Mouse (Mus musculus) adrenal gland, postnatal 25 days (tissue): ENCODE results near the gene Fbxo40. TPM values are rescaled to one million over a fixed set of nuclear protein-coding genes. Genes with fewer than 3 reads are reported as not detected.

Experiments
- DNase-seq: peaks from one replicate; pipeline ENCODE4 v3.0.0; 2021; ENCODE audit warnings: mixed read lengths
- long read RNA-seq: library from polyadenylated mRNA; stranded (forward); transcript quantifications from one replicate; pipeline ENCODE4 v2.0.0, GENCODE M21; 2021
- total RNA-seq: library from RNA; stranded (reverse); gene quantifications from 2 replicates; pipeline ENCODE4 v1.2.3, GENCODE M21; 2021

Fbxo40 gene
- 0.15 TPM in 1 of 2 replicates, not detected in the other for total RNA-seq
- long read RNA-seq = 0 reads

DNA sequence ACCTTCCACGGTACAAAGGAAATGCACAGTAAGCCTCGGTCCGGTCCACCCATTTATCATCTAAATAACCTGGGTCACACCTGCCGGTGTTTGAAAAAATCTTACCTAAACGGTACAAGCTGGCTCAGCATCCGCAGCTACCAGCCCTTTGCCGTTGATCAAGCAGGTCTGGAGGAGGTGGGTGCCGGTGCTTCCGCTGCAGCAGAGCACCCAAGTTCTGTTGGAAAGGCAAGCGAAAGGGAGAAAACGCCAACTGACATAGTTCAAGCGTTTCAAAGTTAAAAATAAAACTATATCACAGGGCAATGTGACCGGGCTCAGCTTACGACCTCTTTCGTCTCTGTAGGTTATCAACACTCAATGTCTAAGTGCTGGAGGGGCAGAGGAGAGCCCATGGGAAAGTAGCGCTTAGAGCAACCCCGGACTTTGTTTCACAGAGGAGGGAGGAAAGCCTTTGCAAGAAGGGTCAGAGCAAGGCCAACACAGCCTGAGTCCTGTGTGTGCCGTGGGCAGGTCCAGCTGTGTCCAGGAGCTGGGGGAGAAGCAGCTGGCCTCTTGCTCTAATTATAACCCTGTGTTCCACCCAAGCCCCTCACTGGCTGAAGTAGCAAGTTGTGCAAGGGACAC, at the start of gene Fbxo40:
Gene Fbxo40, minus strand, starts transcription at position 469 of the 627 bp plus-strand sequence.
- DNase-seq = no peak

DNA sequence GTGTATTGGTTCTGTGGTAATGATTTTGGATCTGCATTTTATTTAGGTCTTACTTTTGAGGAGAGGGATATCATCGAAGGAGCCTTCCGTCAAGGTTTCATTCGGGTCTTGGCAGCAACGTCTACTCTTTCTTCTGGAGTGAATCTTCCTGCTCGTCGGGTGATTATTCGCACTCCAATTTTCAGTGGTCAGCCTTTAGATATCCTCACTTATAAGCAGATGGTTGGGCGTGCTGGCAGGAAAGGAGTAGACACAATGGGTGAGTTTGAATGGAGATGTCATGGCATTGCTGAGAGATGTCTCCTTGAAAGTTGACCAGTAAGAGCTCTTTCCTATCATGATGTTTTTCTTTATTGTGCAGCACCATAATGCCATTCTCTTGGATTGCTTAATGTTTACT, 44.5 kb upstream of the Fbxo40 start:
- no peak for DNase-seq

DNA sequence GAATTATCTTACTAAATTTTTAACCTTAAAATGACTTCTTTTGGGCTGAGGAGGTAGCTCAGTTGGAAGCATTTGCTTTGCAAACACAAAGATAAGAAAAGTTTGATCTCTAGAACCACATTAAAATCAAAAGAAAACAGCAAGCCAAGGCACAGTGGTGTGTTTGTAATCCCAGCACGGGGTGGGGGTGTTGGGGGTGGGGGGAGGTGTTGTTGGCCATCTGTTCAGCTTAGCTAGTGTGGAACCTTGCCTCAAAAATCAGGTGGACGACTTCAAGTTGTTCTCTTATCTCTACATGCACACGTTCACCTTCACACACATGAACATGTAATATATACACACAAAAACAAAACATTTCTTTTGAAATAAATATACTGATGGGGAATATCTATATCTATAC, 41.7 kb upstream of the Fbxo40 start:
- DNase-seq = no peak

DNA sequence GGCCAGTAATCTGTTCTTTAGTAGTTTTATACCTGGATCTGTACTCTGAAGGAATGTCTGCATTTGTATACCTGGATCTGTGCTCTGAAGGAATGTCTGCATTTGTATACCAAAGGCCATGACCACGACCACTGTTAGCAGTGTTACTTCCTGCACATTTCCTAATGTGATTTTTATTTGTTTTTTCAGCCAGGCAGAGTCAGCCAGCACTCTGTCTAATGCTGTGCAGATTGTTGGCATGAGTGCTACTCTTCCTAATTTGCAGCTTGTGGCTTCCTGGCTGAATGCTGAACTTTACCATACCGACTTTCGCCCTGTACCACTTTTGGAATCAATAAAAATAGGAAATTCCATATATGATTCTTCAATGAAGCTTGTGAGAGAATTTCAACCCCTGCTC, 37.3 kb upstream of the Fbxo40 start:
- DNase-seq = no peak

DNA sequence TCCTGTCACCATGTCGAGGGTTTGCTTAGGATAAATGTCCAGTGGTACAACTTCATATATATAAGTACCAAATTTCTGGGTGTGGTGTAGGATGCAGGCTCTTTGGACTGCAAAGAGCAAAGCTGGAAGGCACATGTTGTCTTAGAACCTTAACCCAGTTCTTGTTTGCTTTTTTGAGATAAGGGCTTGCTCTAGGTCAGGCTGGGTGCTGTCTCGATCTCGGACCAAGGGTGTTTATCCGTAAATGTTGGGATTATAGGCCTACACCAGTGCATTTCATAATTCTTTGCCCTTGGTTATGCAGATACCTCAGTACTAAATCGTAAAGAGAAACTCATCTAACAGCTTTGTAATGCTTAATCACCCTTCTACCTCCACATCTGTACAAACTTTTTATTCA, 22.1 kb upstream of the Fbxo40 start:
- no peak for DNase-seq

DNA sequence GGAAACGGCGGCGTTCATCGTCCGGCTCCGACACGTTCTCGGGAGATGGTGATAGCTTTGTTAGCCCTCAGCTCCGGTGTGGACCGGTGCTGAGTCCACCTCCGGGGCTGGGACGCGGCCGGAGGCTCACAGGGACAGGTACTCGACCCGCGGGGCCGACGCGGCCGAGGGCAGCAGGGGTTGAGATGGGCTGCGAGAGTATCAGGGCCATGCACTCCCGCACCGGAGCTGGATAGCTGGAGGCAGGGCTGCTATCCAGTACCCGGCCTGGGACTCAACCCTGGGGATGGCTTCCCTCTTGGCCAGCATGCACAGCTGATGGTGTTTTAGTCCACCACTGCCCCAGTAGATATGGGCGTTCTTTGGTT, 21.6 kb upstream of the Fbxo40 start:
- DNase-seq = peak; percentile 3

DNA sequence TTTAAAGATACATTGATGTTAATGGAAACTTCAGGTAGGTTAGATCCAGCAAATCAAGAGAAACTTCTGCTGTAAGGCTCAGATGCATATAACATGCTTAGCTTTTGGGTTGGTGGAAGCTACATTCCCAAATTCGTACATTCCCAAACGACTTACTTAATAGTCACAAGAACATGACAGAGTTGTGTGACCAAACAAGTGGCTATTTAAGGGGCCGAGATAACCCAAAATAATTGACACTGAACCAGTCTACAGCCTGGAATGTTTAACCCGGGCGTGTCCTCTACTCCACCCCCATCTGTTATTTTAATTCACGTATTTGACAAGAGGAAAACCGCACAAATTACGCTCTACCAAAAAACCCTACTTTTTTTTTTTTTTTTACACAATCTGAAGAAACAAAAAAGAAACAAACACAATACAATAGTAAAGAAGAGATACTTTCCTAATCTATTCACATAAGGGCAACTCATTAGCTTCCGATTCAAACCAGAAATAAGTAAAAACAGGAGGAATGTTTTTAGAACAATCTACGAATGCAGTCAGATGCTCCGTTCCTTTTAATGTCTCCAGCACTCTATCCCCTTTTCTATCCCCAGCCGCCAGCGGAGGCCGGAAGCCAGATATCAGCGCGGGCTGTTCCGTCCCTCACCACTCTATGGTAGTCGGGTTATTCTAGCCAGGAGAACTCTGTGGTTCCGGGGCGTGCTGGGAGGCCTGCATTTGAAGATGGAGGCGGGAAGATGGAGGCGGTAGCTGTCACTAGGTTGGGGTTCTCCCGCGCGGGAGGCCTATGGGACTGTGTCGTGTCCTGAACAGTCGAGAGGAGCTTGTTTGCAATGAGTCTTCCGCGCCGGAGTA, 21.0 kb upstream of the Fbxo40 start, which contains the start of gene Polq:
Gene Polq, plus strand, starts transcription at position 726 of the 861 bp plus-strand sequence.
- DNase-seq = peak; percentile 90

DNA sequence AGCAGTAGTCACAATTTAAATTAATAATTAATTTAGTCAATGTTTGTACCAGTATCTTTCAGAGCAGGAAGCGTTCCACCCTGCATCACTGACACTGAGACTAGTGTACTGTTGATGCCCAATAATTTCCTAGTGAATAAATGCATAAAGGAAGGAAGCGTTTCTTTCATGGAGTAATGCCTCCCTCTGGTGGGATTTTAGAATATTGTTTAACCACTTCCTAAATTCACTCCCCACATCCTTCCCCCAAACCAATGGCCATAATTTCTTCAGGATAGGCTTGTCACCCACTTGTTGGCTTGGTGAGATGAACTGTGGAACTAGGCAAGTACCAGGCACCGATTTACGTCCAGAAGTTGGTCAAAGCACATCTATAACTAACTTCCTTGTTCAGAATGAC, 20.1 kb upstream of the Fbxo40 start:
- DNase-seq = no peak

DNA sequence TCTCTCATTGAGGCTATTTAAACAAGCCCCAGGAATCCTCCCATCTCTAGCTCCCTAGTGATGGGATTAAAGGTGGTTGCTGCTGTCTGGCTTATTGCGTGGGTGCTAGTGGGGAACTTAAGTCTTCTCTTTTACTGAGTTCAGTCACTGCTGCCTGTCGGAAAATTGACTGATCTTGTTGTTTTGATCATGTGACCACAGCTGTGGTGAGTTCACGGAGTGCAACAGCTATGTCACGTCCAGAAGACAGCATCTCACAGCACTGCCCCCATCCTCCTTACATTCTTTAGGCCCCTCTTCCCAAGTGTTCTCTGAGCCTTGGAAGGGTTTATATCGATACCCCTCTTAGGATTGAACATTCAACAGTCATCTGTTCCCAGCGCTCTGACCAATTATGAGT, 19.0 kb upstream of the Fbxo40 start:
- DNase-seq = no peak

DNA sequence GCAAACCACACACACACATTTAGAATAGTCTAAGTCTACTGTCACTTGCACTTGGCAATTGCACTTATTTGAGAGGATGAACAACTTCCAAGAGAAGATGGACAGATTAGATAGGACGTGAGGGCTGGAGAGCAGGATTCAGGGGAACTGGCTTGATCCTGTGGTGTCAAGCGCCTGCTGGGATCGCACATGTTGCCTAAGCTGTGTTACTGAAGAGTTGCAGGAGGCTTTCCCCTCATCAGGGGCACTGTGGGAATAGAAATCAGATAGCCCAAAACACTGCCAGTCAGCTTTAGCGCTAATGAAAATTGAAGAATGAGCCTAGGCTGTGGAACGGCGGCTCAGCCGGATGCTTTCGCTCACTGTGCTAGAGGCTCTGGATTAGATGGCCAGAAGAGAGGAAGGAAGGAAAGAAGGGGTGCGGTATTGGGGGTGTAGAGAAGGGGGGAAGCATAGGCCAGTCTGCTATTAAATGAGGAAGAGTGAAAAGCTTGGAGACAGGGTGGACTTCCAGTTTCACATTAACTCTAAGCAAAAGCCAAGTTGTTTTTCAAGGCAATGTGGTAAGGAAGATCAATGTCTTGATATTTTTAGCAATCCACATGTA, 9.2 kb upstream of the Fbxo40 start:
- no peak for DNase-seq

DNA sequence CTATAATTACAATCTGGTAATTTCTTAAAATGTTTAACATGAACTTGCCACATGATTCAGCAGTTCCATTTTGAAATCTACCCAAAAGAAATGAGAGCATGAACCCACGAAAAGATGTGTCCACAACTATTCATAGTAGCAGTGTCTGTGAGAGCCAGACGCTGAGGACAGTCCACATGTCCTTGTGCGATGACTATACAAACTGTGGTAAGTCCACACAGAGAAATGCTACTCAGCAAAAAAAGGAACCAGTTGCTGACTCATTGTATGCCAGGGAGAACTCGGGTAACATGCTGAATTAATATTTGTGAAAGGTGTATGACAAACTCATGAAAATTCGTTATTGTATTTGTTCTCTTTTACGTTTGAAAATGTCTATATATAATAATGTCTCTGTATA, 7.4 kb upstream of the Fbxo40 start:
- no peak for DNase-seq

DNA sequence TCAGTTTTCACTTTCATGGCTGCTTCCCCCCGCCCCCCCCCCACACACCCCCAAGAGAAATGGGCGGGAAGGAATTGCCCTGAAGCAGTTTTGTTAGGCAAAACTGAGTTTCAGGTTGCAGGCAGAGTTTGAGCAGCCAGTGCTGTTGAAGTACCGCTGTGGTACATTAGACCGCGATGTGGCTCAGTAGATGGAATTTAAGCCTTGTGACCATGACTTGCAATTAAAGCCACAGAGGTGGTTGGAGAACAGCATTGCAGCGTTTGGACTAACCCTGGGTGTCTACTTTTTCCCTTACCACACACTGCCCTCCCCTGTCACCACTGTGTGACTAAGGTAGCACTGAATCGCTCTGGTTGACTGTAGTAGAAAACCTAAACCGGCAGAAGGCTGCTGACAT, 774 bp downstream of the Fbxo40 start:
- DNase-seq = no peak

DNA sequence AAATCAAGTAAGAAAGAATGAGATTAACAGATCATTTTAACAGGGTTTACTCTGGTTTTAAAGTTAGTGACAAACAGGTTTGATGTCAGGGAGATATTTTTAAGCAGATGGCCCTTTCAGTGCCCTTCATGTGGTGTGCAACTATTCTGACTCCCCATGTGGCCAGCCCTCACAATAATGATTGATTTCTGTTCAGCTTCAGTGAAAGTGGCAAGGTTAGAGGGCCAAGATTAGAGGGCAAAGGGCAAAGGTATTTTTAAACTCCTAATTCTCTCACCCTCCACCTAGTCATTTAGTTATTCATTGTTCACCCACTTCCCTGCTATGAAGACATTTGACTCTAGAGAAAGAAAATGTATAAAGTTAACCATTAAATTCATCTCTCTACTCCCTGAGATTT, 2.2 kb downstream of the Fbxo40 start:
- no peak for DNase-seq

DNA sequence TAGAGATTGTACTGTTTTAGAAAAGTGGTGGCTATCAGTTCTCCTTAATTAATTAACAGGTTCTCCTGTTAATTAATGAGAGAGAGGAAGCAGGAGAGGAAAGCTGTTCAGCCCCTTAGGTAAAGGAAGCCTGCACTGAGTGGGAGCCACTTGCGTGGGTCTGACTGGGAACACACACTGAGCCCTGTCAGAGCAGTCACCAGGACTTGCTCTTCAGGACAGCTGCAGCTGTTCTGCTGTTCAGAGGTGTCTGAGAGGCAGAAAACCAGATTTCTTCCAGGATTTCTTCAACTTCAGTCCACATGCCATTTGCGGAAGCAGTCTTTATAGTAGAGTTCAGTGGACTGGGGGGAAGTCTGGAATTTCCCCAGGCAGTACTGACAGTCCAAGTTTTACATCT, 2.9 kb downstream of the Fbxo40 start:
- DNase-seq = no peak

DNA sequence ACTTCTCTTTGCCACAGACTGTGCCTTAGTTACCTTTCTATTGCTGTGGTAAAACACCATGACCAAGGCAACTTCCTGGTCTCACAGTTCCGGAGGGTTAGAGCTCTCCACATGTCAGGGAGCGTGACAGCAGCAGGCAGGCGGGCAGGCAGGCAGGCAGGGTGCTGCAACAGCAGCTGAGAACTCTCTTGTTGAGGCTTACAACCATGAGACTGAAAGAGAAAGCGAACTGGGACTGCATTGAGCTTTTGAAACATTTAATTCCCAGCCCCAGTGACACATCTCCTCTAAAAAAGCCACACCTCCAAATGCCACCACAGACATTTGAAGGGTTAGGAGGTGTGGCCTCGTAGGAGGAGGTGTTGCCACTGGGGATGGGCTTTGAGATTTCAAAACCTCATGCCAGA, 4.6 kb downstream of the Fbxo40 start:
- no peak for DNase-seq

DNA sequence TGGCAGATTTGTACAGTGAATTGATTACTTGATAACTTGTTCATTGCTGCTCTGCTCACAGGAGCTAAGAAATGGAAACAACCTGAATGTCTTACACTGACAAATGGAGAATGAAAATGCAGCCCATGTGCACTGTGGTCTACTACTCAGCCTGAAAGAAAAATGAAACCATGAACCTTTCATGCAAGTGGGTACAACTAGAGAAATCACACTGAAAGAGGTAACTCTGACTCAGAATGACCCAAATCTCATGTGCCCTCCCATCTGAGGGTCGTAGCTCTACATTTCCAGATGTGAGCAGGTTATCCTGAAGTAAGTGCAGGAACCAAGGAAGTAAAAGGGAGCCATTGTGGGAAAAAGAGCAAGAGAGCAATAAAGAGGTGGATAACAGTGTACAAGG, 6.5 kb downstream of the Fbxo40 start:
- no peak for DNase-seq

DNA sequence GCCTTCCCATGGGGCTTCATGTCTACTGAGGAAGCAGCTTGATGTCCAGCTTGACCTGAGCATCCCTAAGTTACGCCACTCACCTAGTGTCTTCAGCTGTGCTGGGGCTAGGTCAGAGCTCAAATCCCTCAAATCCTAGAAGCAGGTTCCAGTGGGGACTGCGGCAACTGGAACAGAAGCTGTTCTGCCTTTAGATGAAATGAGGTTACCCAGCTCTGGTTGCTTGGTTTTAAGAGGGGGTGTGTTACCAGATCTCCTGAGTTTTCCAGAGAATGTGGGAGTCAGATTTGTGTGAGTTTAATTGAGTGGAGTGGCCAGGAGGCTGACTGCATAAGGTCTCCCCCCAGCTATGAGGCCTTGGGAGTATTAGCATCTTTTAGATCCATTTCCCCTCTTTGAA, 11.1 kb downstream of the Fbxo40 start:
- DNase-seq = no peak

DNA sequence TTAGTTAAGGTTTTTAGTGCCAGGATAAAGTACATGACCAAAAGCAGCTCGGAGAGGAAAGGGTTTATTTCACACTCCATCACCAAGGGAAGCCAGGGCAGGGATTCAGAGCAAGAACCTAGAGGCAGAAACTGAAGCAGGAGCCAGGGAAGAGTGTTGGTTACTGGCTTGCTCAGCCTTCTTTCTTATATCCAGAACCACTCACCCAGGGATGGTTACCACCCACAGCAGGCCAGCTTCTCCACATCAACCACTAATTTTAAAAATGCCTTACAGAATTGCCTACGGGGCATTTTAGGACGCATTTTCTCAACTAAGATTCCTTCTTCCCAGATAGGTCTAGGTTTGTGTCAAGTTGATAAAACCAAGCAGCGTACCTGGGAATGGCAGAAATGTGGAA, 26.9 kb downstream of the Fbxo40 start:
- no peak for DNase-seq

DNA sequence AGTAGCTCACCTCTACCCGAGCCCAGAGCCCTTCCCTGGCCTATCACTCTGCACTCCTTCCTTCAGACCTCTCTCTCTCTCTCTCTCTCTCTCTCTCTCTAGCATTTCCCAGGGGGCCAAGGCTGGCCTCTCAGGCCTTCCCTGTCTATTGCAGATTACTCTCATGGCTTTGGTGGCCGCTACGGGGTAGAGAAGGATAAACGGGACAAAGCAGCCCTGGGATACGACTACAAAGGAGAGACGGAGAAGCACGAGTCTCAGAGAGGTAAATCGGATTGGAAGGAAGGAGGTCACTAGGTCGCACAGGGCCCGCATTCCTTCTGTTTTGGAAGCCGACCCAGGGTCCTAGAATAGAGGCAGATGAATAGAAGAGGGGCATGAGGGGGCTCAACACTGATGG, 35.2 kb downstream of the Fbxo40 start:
- DNase-seq = no peak

DNA sequence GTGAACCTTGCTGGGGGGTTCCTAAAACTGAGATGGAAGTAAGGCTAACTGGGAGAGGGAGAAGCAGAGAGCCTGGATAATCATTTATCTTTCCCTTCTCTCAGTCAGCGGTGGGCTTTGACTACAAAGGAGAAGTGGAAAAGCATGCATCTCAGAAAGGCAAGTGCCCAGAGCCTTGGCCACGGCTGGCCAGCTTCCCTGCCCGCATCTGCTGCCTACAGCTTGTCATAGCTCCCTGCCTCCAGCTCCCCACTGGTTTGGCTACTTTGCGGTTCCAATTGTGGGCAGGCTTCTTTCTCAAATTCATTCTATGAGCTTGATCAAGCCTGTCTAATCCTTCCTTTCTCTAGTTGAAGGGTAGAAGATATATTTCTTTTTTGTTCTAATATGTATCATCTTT, 39.2 kb downstream of the Fbxo40 start:
- no peak for DNase-seq

DNA sequence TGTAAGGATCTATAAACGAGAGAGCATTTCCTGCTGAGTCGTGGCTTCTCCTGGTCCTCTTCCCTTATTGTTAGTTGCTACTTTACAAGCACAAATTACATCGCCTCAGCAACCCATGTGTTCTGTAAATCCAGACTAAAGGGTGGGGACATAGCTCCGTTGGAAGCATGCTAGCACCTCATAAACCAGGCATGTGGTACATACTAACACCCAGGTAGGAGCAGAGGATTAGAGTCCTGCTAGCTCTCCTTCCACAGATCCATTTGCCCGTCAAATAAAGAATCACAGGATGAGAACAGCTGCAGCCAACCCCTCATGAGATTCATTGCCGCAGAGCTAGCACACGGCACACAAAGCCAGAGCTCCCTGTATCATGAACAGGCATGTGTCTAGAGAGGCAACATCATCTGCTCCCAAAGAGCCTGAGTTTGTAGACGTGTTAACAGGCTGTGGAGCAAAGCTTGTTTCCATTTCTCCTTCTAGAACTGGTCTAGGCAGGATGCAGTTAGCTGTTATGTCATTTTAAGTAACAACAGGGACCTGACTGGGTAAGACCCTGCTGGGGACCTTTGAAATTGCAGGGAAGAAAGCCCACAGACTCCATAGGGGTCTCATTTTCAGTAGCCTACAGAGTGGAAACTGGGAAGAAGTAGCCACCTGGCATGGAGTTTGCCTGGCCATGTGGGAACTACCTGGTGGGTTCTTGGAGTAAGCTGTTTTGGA, 40.5 kb downstream of the Fbxo40 start:
- DNase-seq = no peak

DNA sequence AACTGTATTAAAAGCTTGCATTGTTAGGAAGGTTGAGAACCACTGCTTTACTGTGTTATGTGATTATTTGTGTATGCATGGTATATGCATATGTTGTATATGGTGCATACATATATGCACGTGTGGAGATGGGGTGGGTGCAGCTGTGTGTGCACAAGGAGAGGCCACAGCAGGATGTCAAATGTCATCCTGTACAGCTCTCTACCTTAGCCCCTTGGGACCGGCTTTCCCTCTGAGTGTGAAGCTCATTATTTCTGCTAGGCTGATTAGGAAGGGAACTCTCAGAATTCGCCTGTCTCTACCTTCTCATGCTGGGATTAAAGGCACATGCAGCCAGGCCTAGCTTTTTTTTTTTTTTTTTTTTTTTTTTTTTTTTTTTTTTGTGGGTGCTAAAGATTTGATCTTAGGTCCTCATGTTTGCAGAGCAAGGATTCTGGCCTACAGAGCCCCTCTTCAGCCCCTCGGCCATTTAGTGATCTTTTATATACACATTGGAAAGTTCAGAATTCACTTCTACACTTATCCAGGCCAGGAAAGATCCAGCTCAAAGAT, 42.5 kb downstream of the Fbxo40 start:
- DNase-seq = no peak
